Mouse (Mus musculus) thymus, adult 18-20 months (tissue): ENCODE results near the gene Cpm.

ENCODE experiments used
- DNase-seq, 2 experiments: peaks; one replicate each; pipeline ENCODE4 v3.0.0; 2022; ENCODE audit warnings: mixed read lengths in 2 of 2

Gene Cpm

GRCm38 (mm10) chr10:117664208-117664925 lies 35.1 kb downstream of the Cpm start:
- no peak for DNase-seq

GRCm38 (mm10) chr10:117664926-117665209 lies 35.6 kb downstream of the Cpm start:
- no peak for DNase-seq

- no peak for DNase-seq
Measured at GRCm38 (mm10) chr10:117665376-117666275, 36.3 kb downstream of the Cpm start.

GRCm38 (mm10) chr10:117666361-117666760 lies 37.1 kb downstream of the Cpm start:
- DNase-seq, result no peak

- DNase-seq, result no peak
Measured at GRCm38 (mm10) chr10:117666947-117667630, 37.8 kb downstream of the Cpm start.

- DNase-seq, result no peak
Measured at GRCm38 (mm10) chr10:117667663-117668507, 38.6 kb downstream of the Cpm start.

GRCm38 (mm10) chr10:117668546-117669300 lies 39.4 kb downstream of the Cpm start:
- no peak for DNase-seq

GRCm38 (mm10) chr10:117669449-117670090 lies 40.3 kb downstream of the Cpm start:
- no peak for DNase-seq

- no peak for DNase-seq
Measured at GRCm38 (mm10) chr10:117670092-117670491, 40.8 kb downstream of the Cpm start.

- DNase-seq, result no peak
Measured at GRCm38 (mm10) chr10:117670791-117671190, 41.5 kb downstream of the Cpm start.

GRCm38 (mm10) chr10:117671266-117671665 lies 42.0 kb downstream of the Cpm start:
- no peak for DNase-seq

- DNase-seq, result no peak
Measured at GRCm38 (mm10) chr10:117671930-117672666, 42.8 kb downstream of the Cpm start.

GRCm38 (mm10) chr10:117672693-117673092 lies 43.4 kb downstream of the Cpm start:
- no peak for DNase-seq

GRCm38 (mm10) chr10:117673913-117674312 lies 44.6 kb downstream of the Cpm start:
- no peak for DNase-seq

GRCm38 (mm10) chr10:117674359-117675019 lies 45.2 kb downstream of the Cpm start:
- no peak for DNase-seq

- peak; percentile 72 to 81 for DNase-seq
Measured at GRCm38 (mm10) chr10:117675096-117676035, 46.1 kb downstream of the Cpm start.

- peak in 1 of 2 experiments; percentile 29 for DNase-seq
Measured at GRCm38 (mm10) chr10:117676036-117676643, 46.8 kb downstream of the Cpm start.

GRCm38 (mm10) chr10:117676644-117677313 lies 47.5 kb downstream of the Cpm start:
- no peak for DNase-seq
